Mouse (Mus musculus): Measurements from ENCODE around the gene Tm9sf1. TPM values are rescaled to one million over a fixed set of nuclear protein-coding genes. Genes with fewer than 3 reads are reported as not detected.

The Tm9sf1 gene
- polyA plus RNA-seq, 1 experiment from 2014 or later, result 53.3 TPM

DNA sequence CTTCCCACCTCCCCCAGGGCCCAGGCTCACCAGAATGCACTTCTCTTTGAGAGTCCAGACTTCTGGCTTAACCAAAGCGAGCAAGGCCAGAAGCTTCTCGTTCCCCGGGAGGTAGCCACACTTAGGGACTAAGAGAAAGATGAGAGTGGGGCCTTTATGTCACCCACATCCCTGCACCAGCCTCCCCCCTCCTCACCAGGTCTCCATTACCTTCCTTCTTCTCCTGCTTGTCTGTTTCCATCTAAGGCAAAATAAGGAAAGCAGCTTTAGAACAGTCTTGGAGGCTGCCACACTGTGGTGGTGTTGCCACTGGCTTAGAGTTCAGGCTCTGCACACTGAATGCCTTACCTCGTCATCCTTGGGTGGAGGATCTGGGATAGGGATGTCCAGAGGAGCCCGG, 54.3 kb downstream of the Tm9sf1 start:
- 91% methylated on average over 5 of the region's 5 CpGs for WGBS (ENCODE audit: insufficient replicate concordance)
- H3K36me3 ChIP-seq, result peaks cover 36% of the 10 kb centered on the region
- peak overlapping the region; percentile 6; the same call in 1 of the 2 replicates for H3K9ac ChIP-seq
- H3K9me3 ChIP-seq (replicated peaks), result no peaks in the 10 kb centered on the region
- DNase-seq (no peak), ATAC-seq (ENCODE audit: low read depth) (no peak)
- peaks cover 78% of the 10 kb centered on the region for H3K4me1 ChIP-seq (replicated peaks)
- no peaks in the 10 kb centered on the region for H3K27me3 ChIP-seq
- H3K27ac ChIP-seq, result peak overlapping the region; percentile 99
- peak overlapping the region; percentile 92; the same call in 1 of the 2 replicates for H3K4me3 ChIP-seq (replicated peaks)
- H3K4me2 ChIP-seq, result peak overlapping the region; percentile 88; the same call in 1 of the 2 replicates

DNA sequence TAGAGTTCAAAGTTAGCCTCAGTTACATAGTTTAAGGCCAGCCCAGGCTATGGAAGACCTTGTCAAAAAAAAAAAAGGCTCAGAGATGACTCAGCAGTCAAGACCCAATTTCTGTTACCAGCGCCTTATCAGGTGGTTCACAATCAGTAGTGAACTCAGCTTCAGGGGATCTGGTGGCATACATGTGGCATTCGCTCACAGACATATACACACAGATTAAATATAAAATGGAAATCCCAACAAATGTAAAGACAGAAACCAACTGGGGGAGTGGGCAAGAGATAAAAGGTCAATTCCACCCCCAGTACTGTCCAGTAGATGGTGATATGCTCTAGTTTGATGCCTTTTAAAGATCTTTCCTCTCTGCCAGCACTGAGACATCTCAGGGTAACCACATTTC, 57.5 kb downstream of the Tm9sf1 start:
- peak; percentile 64 for DNase-seq
- Histone ChIP-seq H3K27me3 (no peaks in the 10 kb centered on the region), H3K36me3 (peaks cover 40% of the 10 kb centered on the region), H3K4me3 (replicated peaks) (peak overlapping the region; percentile 81), H3K27ac (peak overlapping the region; percentile 96), H3K4me2 (peak overlapping the region; percentile 97), H3K9ac (peak overlapping the region; percentile 85), H3K4me1 (replicated peaks) (peaks cover 75% of the 10 kb centered on the region), H3K9me3 (replicated peaks) (no peaks in the 10 kb centered on the region)
- 16% methylated on average over 2 of the region's 2 CpGs for WGBS (ENCODE audit: insufficient replicate concordance)
- ATAC-seq (ENCODE audit: low read depth), result peak; percentile 47

Other genes starting within 250 kb of the Tm9sf1 start
- gene Dhrs4, start 165.0 kb downstream of the Tm9sf1 start, polyA plus RNA-seq (2015; fragmentation: Nextera tagmentation; extraction: Ambion mirVana), result 78.9 and 80.8 TPM in 2 replicates
- 0.55 and 0.58 TPM in 2 replicates for gene Carmil3, start 153.2 kb downstream of the Tm9sf1 start, polyA plus RNA-seq (2015; fragmentation: Nextera tagmentation; extraction: Ambion mirVana)
- 0.09 TPM in 1 of 2 replicates, not detected in the other for gene Cpne6, start 133.4 kb downstream of the Tm9sf1 start, polyA plus RNA-seq (2015; fragmentation: Nextera tagmentation; extraction: Ambion mirVana)
- gene Nrl, start 118.8 kb downstream of the Tm9sf1 start, polyA plus RNA-seq (2015; fragmentation: Nextera tagmentation; extraction: Ambion mirVana), result not detected in 2 replicates
- gene Pck2, start 103.5 kb downstream of the Tm9sf1 start, polyA plus RNA-seq (2015; fragmentation: Nextera tagmentation; extraction: Ambion mirVana), result 32.2 and 34.5 TPM in 2 replicates
- 48.9 and 59.1 TPM in 2 replicates for gene Dcaf11, start 83.8 kb downstream of the Tm9sf1 start, polyA plus RNA-seq (2015; fragmentation: Nextera tagmentation; extraction: Ambion mirVana)
- gene A730061H03Rik, start 83.4 kb downstream of the Tm9sf1 start, polyA plus RNA-seq (2015; fragmentation: Nextera tagmentation; extraction: Ambion mirVana), result 1.6 and 1.8 TPM in 2 replicates
- 0.51 and 0.53 TPM in 2 replicates for gene Fitm1, start 68.2 kb downstream of the Tm9sf1 start, polyA plus RNA-seq (2015; fragmentation: Nextera tagmentation; extraction: Ambion mirVana)
- 103 and 111 TPM in 2 replicates for gene Psme1, start 65.7 kb downstream of the Tm9sf1 start, polyA plus RNA-seq (2015; fragmentation: Nextera tagmentation; extraction: Ambion mirVana)
- 31.9 and 35.8 TPM in 2 replicates for gene Emc9, start 58.5 kb downstream of the Tm9sf1 start, polyA plus RNA-seq (2015; fragmentation: Nextera tagmentation; extraction: Ambion mirVana)
- 202 and 224 TPM in 2 replicates for gene Psme2, start 52.7 kb downstream of the Tm9sf1 start, polyA plus RNA-seq (2015; fragmentation: Nextera tagmentation; extraction: Ambion mirVana)
- gene Rnf31, start 52.1 kb downstream of the Tm9sf1 start, polyA plus RNA-seq (2015; fragmentation: Nextera tagmentation; extraction: Ambion mirVana), result 9.0 and 12.6 TPM in 2 replicates
- gene Irf9, start 40.2 kb downstream of the Tm9sf1 start, polyA plus RNA-seq (2015; fragmentation: Nextera tagmentation; extraction: Ambion mirVana), result 14.8 and 16.4 TPM in 2 replicates
- 1.6 and 1.7 TPM in 2 replicates for gene Rec8, start 25.8 kb downstream of the Tm9sf1 start, polyA plus RNA-seq (2015; fragmentation: Nextera tagmentation; extraction: Ambion mirVana)
- gene Ipo4, start 7.8 kb downstream of the Tm9sf1 start, polyA plus RNA-seq (2015; fragmentation: Nextera tagmentation; extraction: Ambion mirVana), result 35.2 and 36.5 TPM in 2 replicates
- 1.4 and 1.7 TPM in 2 replicates for gene Gm49378, start 5.9 kb downstream of the Tm9sf1 start, polyA plus RNA-seq (2015; fragmentation: Nextera tagmentation; extraction: Ambion mirVana)
- gene Tssk4, start 6.4 kb upstream of the Tm9sf1 start, polyA plus RNA-seq (2015; fragmentation: Nextera tagmentation; extraction: Ambion mirVana), result 0.16 and 0.27 TPM in 2 replicates
- 23.1 and 24.2 TPM in 2 replicates for gene Mdp1, start 16.7 kb upstream of the Tm9sf1 start, polyA plus RNA-seq (2015; fragmentation: Nextera tagmentation; extraction: Ambion mirVana)
- 29.6 and 33.0 TPM in 2 replicates for gene Gmpr2, start 28.1 kb upstream of the Tm9sf1 start, polyA plus RNA-seq (2015; fragmentation: Nextera tagmentation; extraction: Ambion mirVana)
- 325 TPM in 2 replicates for gene Nedd8, start 28.3 kb upstream of the Tm9sf1 start, polyA plus RNA-seq (2015; fragmentation: Nextera tagmentation; extraction: Ambion mirVana)
- 21.1 and 26.3 TPM in 2 replicates for gene Tinf2, start 38.0 kb upstream of the Tm9sf1 start, polyA plus RNA-seq (2015; fragmentation: Nextera tagmentation; extraction: Ambion mirVana)
- 1.5 and 2.0 TPM in 2 replicates for gene Tgm1, start 70.1 kb upstream of the Tm9sf1 start, polyA plus RNA-seq (2015; fragmentation: Nextera tagmentation; extraction: Ambion mirVana)
- gene Rabggta, start 78.5 kb upstream of the Tm9sf1 start, polyA plus RNA-seq (2015; fragmentation: Nextera tagmentation; extraction: Ambion mirVana), result 12.9 and 14.7 TPM in 2 replicates
- 36.1 and 36.4 TPM in 2 replicates for gene Dhrs1, start 101.9 kb upstream of the Tm9sf1 start, polyA plus RNA-seq (2015; fragmentation: Nextera tagmentation; extraction: Ambion mirVana)
- 41.9 and 42.8 TPM in 2 replicates for gene Nop9, start 101.9 kb upstream of the Tm9sf1 start, polyA plus RNA-seq (2015; fragmentation: Nextera tagmentation; extraction: Ambion mirVana)
- gene Cideb, start 114.7 kb upstream of the Tm9sf1 start, polyA plus RNA-seq (2015; fragmentation: Nextera tagmentation; extraction: Ambion mirVana), result 21.1 and 21.3 TPM in 2 replicates
- 0.92 and 1.3 TPM in 2 replicates for gene Ltb4r2, start 117.6 kb upstream of the Tm9sf1 start, polyA plus RNA-seq (2015; fragmentation: Nextera tagmentation; extraction: Ambion mirVana)
- gene Ltb4r1, start 122.2 kb upstream of the Tm9sf1 start, polyA plus RNA-seq (2015; fragmentation: Nextera tagmentation; extraction: Ambion mirVana), result 4.4 and 4.6 TPM in 2 replicates
- 1.8 and 2.2 TPM in 2 replicates for gene Adcy4, start 140.3 kb upstream of the Tm9sf1 start, polyA plus RNA-seq (2015; fragmentation: Nextera tagmentation; extraction: Ambion mirVana)
- 20.4 and 22.1 TPM in 2 replicates for gene Ripk3, start 145.1 kb upstream of the Tm9sf1 start, polyA plus RNA-seq (2015; fragmentation: Nextera tagmentation; extraction: Ambion mirVana)
- 1.5 and 1.8 TPM in 2 replicates for gene Nfatc4, start 179.3 kb upstream of the Tm9sf1 start, polyA plus RNA-seq (2015; fragmentation: Nextera tagmentation; extraction: Ambion mirVana)
- 2.2 and 3.1 TPM in 2 replicates for gene Nynrin, start 210.2 kb upstream of the Tm9sf1 start, polyA plus RNA-seq (2015; fragmentation: Nextera tagmentation; extraction: Ambion mirVana)
- 0.10 and 0.13 TPM in 2 replicates for gene Cbln3, start 240.6 kb upstream of the Tm9sf1 start, polyA plus RNA-seq (2015; fragmentation: Nextera tagmentation; extraction: Ambion mirVana)
- 6.8 and 7.6 TPM in 2 replicates for gene Khnyn, start 241.1 kb upstream of the Tm9sf1 start, polyA plus RNA-seq (2015; fragmentation: Nextera tagmentation; extraction: Ambion mirVana)

Data from liver, embryonic 13.5 days (tissue).